Mouse (Mus musculus): ENCODE measurements around the gene Jaml.

- TF ChIP-seq NRF1 (IDR thresholded peaks at IDR 0.05; ENCODE audit: insufficient read depth, low read depth, low read length, poor library complexity, severe bottlenecking) (no peak), E2F4 (IDR thresholded peaks at IDR 0.05; ENCODE audit: borderline replicate concordance, low read depth, low read length) (no peak), CTCF (IDR thresholded peaks at IDR 0.05 in 2 of 3, conservative IDR thresholded peaks at IDR 0.05 in 1 of 3; ENCODE audit: control insufficient read depth in 1 of 3, insufficient read depth in 1 of 3, low read depth in 2 of 3, low read length in 3 of 3, poor library complexity in 1 of 3, severe bottlenecking in 1 of 3) (no peak), POLR2A (IDR thresholded peaks at IDR 0.05; ENCODE audit: control insufficient read depth in 1 of 2, insufficient read depth in 1 of 2, low read depth in 1 of 2, low read length in 2 of 2, poor library complexity in 1 of 2) (no peak), USF1 (IDR thresholded peaks at IDR 0.05; ENCODE audit: low read depth, low read length) (no peak), EP300 (IDR thresholded peaks at IDR 0.05; ENCODE audit: low read depth in 1 of 2, low read length in 2 of 2) (no peak), TAL1 (IDR thresholded peaks at IDR 0.05; ENCODE audit: low read length) (no peak), ZC3H11A (IDR thresholded peaks at IDR 0.05; ENCODE audit: low read depth, low read length) (no peak), NELFE (IDR thresholded peaks at IDR 0.05; ENCODE audit: low read depth, low read length) (no peak), RCOR1 (IDR thresholded peaks at IDR 0.05; ENCODE audit: low read depth, low read length) (no peak), ZNF384 (IDR thresholded peaks at IDR 0.05; ENCODE audit: low read depth, low read length) (no peak), JUND (IDR thresholded peaks at IDR 0.05; ENCODE audit: low read depth, low read length) (no peak), KAT2A (conservative IDR thresholded peaks at IDR 0.05; ENCODE audit: low read depth, low read length) (no peak)
These were observed 63.7 kb downstream of the Jaml start for GRCm38 (mm10) chr9:45142686-45143085.
